Mouse (Mus musculus): ENCODE measurements at regions not wholly inside any gene's neighbourhood (a gene's known extent, or its start where the extent isn't known, plus 50 kb on each side); places are given as distances from the start of the nearest gene placed in this dataset.
A peak's percentile ranks its signal among the peaks of the same experiment; 100 is the strongest.

DNA sequence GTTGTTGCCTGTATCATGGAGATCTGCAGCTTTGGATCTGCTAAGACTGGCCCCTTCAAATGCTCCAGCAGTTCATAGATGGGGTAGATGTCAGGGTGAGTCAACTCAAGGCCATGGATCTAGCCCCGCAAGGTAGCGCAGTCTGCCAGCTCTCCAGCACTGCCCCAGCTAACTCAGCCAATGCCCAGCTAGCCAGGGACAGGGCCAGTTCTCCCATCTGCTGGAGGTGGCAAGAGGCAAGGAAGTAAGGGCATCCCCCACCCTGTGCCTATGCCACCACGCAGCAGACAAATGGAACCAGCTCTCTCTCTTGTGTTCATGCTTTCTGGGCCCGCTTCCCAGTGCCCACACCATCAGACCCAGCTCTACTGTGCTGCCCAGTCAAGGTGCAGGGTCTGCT, 102.5 kb downstream of the Foxb1 start:
- no peak for DNase-seq

DNA sequence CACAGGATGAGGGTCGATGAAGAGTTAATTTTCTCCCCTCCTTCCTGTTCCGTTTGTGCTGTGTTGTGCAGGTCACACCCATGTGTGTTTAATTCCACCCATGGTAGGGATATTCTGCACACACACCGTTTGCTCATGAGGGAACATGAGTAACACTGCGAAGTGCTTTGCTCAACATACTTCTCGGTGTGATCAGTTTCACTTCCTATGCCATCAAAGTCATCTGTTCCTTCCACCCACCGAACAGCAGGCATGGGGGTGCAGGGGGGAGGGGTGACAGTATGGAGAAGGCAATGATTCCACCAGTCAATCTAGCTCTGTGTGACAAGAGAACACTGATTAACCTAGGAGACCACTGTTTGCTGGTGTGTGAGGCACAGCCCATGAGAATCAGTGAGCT, 104.7 kb downstream of the Foxb1 start:
- no peak for DNase-seq

GRCm38 (mm10) chr9:69652106-69652505, 108.6 kb downstream of the Foxb1 start:
- DNase-seq = no peak

DNA sequence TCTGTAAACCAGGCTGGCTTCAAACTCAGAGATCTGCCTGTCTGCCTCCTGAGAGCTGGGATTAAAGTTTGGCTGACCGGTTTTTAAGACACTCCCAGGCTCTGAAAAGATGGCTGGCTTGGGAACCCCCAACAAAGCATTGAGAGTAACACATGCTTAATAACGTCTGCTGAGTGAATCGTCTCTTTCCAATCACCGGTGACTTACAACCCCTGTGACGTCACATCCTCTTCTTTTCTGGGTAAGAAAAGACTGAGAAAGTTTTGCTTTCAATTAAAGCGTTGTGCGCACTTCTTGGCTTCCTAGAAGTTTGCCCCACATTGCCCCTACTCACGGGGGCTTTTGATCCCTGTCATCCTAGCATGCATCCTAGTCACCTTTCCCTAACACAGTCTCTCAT, 109.1 kb downstream of the Foxb1 start:
- DNase-seq = no peak

DNA sequence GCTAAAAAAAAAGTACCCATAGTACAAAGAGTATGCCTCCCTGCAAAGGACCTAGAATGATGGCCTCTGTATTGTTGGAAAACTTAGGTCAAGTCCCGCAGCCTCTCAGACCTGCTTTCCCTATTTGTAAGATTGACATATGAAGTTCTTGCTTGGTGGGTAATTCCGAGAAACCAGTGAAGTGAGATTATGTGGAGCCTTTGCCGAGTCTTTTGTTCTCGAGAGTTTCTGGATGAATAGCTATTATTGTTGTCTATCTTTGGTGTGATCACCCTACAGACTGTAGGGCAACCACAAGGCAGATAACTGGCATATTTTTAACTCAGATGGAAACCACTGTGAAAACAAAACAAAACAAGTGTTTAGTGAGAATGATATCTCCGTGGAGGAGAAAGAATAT, 118.1 kb downstream of the Foxb1 start:
- DNase-seq = no peak

DNA sequence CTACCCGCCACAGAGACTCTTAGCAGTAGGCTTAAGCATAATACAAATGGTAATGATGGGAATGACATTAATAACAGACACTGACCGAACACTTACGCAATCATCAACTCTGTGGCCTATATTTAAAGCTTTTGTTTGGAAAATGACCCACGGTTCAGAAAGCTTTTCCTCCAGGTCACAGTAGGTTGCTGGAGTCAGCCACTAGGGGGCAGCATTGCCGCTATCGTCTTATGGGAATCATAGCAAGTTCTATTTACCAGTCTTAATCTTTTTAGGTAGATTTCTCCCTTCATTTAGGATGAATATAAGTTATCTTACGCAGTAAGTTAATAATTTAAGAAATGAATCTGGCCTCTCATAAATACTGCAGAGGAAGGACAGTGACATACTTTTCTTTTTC, 137.4 kb downstream of the Foxb1 start:
- DNase-seq = peak; percentile 81

- DNase-seq = no peak
These were observed 139.7 kb downstream of the Foxb1 start for GRCm38 (mm10) chr9:69621006-69621405.

DNA sequence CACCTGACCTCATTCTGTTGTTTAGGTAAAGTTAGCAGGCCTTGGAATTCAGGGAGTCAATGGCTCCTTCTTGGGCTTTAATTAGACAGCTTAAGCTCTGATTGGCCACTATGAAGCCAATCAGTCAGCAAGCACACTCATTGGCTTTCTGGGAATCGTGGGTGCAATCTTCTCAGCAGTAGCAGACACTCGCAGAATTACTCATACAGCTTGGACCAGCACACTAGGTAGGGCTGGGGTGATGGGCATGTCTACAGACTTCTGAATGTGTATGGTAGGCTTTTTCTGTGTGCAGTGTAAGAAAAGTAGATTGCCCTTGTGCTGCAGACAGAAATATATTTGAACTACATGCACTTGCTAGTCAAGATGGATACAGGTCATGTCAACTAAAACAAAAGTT, 143.4 kb downstream of the Foxb1 start:
- no peak for DNase-seq

DNA sequence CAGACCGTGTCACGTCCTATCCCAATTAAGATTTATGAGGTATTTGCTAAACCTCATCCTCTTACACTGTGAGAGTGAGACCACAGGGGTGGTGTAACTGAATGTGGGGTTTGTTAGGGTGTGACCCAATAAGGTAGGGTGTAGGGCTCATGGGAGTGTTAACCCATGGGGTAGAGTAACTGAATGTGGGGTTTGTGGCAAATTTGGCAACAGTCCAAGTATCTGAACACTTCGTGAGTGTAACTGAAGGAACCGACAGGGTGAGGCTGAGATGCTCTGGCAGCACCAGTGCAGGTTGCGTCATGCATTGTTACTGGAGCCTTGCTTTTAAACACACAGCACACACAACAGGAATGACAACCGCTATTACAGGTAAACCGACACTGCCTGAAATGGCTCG, 144.1 kb downstream of the Anxa2 start:
- no peak for DNase-seq

DNA sequence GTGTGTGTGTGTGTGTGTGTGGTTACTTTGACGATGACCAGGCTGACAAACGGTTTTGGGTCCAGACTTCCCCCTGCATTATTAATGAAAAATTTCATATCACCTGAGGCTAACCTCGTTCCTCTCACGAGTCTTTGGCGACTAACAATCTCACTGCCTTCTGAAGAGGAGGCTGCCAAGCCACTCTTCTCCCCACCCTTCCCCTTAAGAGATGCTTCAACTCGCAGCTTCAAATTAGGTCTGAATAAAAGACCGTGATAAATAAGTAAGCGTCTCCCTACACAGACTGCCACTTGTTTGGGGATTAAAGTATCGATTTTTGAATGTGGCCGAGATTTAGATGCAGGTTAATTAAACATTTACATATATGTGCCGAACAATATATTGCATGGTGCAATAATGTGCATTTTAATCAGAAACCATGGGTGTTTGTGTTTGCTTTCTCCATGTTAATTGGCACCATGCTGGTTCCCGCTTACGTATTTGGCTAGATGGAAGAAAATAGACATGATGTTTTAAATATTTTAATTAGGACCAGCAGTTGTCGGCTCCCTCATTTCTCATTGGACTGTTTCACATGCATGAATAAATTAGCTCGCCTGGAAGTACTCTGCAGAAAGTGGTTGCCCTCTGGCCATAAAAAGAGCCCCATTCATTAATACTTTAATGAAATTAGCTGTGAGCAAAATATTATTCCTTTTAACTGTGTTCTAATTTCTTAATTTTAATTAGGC, 139.1 kb downstream of the Anxa2 start:
- DNase-seq = no peak

DNA sequence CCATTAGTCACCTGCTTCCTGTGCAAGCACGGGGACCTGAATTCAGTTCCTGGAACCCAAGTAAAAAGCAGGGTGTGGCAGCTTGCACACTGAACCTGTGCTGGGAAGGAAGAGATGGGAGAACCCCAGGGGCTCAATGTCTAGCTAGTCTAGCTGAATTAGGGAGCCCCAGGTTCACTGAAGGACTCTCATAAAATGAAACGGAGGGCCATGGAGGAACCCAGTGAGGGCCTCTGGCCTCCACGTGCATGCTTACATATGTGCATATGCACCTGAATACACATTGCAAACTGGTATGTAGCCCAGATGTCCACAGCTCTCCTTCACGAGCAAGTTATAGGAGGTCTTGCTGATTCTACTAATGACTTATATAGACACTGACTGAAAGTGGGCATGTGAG, 135.4 kb downstream of the Anxa2 start:
- DNase-seq = no peak

GRCm38 (mm10) chr9:69587096-69587495, 133.7 kb downstream of the Anxa2 start:
- no peak for DNase-seq

DNA sequence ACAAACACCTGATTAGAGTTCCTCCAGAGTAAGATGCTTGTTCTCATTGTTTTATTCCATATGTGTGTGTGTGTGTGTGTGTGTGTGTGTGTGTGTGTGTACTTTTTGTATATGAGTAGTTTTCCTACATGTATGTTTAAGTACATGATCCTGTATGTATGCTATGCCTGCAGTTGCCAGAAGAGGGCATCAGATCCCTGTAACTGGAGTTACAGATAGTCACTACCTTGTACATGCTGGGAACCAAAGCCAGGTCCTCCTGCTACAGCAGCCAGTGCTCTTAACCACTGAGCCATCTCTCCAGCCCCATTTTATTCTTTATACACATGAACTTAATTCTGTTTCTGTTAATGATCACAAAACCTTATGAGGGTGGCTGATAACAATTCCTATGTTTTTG, 127.8 kb downstream of the Anxa2 start:
- DNase-seq = peak; percentile 28

DNA sequence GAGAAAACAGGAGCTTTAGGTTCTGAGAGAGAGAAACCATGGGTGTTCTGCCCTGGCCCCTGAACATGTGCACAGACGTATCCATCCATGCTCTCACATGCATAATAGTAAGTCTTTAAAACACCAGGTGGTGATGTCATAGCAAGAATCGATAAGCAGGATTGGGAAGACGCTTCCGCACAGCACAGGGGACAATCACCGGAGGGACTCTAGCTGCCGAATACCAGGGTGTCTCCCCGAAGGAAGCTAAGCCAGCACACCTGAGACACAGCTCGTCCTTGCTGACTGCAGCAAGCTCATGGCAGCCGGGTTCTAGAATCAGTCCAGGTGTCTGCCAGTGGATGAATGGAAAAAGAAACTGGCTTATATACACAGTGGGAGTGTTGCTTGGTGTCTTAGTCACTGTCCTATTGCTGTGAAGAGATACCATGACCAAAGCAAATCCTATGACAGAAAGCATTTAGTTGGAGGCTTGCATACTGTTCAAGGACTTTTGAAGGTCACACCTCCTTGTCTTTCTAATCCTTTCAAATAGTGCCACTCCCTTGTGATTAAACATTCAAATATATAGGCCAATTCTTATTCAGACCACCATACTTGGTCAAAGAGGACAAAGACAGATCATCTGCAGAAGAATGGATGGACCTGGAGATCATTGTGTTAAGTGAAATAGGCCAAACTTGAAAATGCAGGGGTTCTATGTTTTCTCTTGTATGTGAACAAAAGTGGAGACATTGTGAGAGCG, 124.4 kb downstream of the Anxa2 start:
- no peak for DNase-seq

- no peak for DNase-seq
These were observed 122.0 kb downstream of the Anxa2 start for GRCm38 (mm10) chr9:69575386-69575785.

DNA sequence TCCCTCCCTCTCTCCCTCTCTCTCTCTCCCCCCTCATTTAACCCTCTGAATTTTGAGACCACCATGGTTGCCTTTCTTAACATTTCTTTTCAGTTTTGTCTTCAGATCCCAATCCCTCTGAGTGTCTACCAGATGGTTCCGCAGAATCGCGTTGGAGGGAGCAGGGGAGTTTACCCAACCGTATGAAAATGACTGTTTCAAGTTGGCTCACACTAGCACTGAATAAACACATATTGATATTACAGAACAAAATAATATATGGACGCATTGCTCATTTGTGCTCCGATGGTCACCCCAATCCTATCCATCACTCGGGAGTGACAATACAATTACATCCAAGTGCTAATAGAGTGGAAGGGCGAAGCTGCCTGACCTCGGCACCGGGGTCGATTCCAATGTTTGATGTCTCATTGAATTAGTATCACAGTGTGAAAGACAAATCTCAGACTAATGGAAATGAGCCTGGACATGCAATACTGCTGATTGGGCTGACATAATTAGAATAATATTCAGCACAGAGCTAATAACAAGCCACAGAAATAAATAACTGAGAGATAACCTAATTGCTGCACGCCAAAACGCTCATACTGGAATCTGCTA, 115.3 kb downstream of the Anxa2 start:
- DNase-seq = no peak

- DNase-seq = no peak
These were observed 114.8 kb downstream of the Anxa2 start for GRCm38 (mm10) chr9:69568222-69568621.

- DNase-seq = no peak
These were observed 113.6 kb downstream of the Anxa2 start for GRCm38 (mm10) chr9:69566996-69567395.

- DNase-seq = no peak
These were observed 89.8 kb downstream of the Anxa2 start for GRCm38 (mm10) chr9:69543241-69543640.

Measured in thymus, postnatal 14 days (tissue).